Mouse (Mus musculus) left cerebral cortex, postnatal 36 days (tissue): ENCODE results near the gene Paf1. TPM values are rescaled to one million over a fixed set of nuclear protein-coding genes. Genes with fewer than 3 reads are reported as not detected.

ENCODE experiments used
- DNase-seq, 2 experiments: peaks; one replicate each; pipeline ENCODE4 v3.0.0; 2021 to 2022; ENCODE audit warnings: low spot score in 2 of 2, mixed read lengths in 1 of 2
- intact Hi-C: fragments of 180-260 bp; cut with DNase I; formaldehyde crosslinking; loops from one replicate; pipeline ENCODE4 v1.15.1; 2025
- total RNA-seq, 2 experiments: library from RNA; stranded (reverse); gene quantifications; 2 replicates each; pipeline ENCODE4 v1.2.3; 2021

The Paf1 gene
- total RNA-seq, 2 experiments from 2014 or later: 59.0 to 72.1 TPM

- DNase-seq: no peak
- intact Hi-C loops: loop anchor here (2.0 kb wide), 2 partner anchors 81 to 153 kb away; no protein-coding TSS in a partner anchor
These were observed 55.4 kb downstream of the Paf1 start for GRCm38 (mm10) chr7:28447865-28448820.

Other genes starting within 250 kb of the Paf1 start
- gene Fbl, start 223.2 kb upstream of the Paf1 start, total RNA-seq: 10 to 100 TPM; 50.3 to 54.8 TPM
- 10 to 100 TPM; 46.7 to 54.8 TPM for gene Dyrk1b, start 213.5 kb upstream of the Paf1 start, total RNA-seq
- 10 to 100 TPM; 59.9 to 66.6 TPM for gene Eid2, start 125.1 kb upstream of the Paf1 start, total RNA-seq
- gene Eid2b, start 115.2 kb upstream of the Paf1 start, total RNA-seq: 10 to 100 TPM; 33.3 to 37.8 TPM
- gene Selenov, start 101.8 kb upstream of the Paf1 start, total RNA-seq: under 1 TPM; 0.43 to 0.44 TPM
- gene Dll3, start 90.7 kb upstream of the Paf1 start, total RNA-seq: 1 to 10 TPM; 1.4 to 1.8 TPM
- gene Timm50, start 80.9 kb upstream of the Paf1 start, total RNA-seq: 10 to 100 TPM; 44.1 to 46.3 TPM
- gene Supt5, start 54.2 kb upstream of the Paf1 start, total RNA-seq: 100 to 1,000 TPM; 120 to 122 TPM
- 100 to 1,000 TPM; 425 to 456 TPM for gene Rps16, start 42.3 kb upstream of the Paf1 start, total RNA-seq
- 1 to 10 TPM; 6.2 to 9.7 TPM for gene Plekhg2, start 20.4 kb upstream of the Paf1 start, total RNA-seq
- 1 to 10 TPM; 2.6 to 3.3 TPM for gene Zfp36, start 12.7 kb upstream of the Paf1 start, total RNA-seq
- 10 to 100 TPM; 17.9 to 21.3 TPM for gene Med29, start 243 bp upstream of the Paf1 start, total RNA-seq
- 1 to 10 TPM; 1.3 to 2.0 TPM for gene Gmfg, start 44.5 kb downstream of the Paf1 start, total RNA-seq
- 10 to 100 TPM; 85.9 to 93.8 TPM for gene Lrfn1, start 59.0 kb downstream of the Paf1 start, total RNA-seq
- not detected for gene Ifnl2, start 117.5 kb downstream of the Paf1 start, total RNA-seq
- not detected for gene Ifnl3, start 129.9 kb downstream of the Paf1 start, total RNA-seq
- not detected for gene Sycn, start 147.9 kb downstream of the Paf1 start, total RNA-seq
- under 1 TPM; 0.27 to 0.52 TPM for gene Nccrp1, start 154.3 kb downstream of the Paf1 start, total RNA-seq
- 10 to 100 TPM; 68.7 to 68.8 TPM for gene Samd4b, start 205.2 kb downstream of the Paf1 start, total RNA-seq
- 10 to 100 TPM in 1 of 2 experiments, 1 to 10 TPM in 1; 9.0 to 10.4 TPM for gene Pak4, start 205.2 kb downstream of the Paf1 start, total RNA-seq
- 1 to 10 TPM in 1 of 2 experiments, under 1 TPM in 1; 0.99 to 1.5 TPM for gene Acp7, start 238.4 kb downstream of the Paf1 start, total RNA-seq